Mouse (Mus musculus) lung, embryonic 15.5 days (tissue): ENCODE measurements around the gene Pla2g2e. TPM values are rescaled to one million over a fixed set of nuclear protein-coding genes. Genes with fewer than 3 reads are reported as not detected.
"Not testable (repeated sequence)": the region's sequence is repeated elsewhere in the genome, so short reads cannot be mapped to it uniquely, and the experiment has no call there.

Experiments
- ATAC-seq: fragments of 200-750 bp; cut with Nextera tagmentation; 2 replicates; pipeline ENCODE4 v1.8.0; 2017; ENCODE audit warnings: moderate number of reproducible peaks, borderline replicate concordance; ENCODE audit not compliant: low FRiP score, low TSS enrichment; ENCODE audit errors: extremely low read depth
- H3K27ac ChIP-seq: fragments of 300-500 bp; sonication (generic); 2 replicates; pipeline ENCODE4 v1.5.1; 2015; ENCODE audit warnings: moderate library complexity, mild to moderate bottlenecking, inconsistent platforms
- H3K27me3 ChIP-seq: fragments of 300-500 bp; sonication (generic); 2 replicates; pipeline ENCODE4 v1.6.1; 2015; ENCODE audit warnings: inconsistent platforms
- H3K36me3 ChIP-seq: fragments of 300-500 bp; sonication (generic); 2 replicates; pipeline ENCODE4 v1.6.1; 2015; ENCODE audit warnings: inconsistent platforms
- H3K4me1 ChIP-seq: fragments of 300-500 bp; sonication (generic); 2 replicates; pipeline ENCODE4 v1.6.1; 2015; ENCODE audit warnings: inconsistent platforms
- H3K4me2 ChIP-seq: fragments of 300-500 bp; sonication (generic); 2 replicates; pipeline ENCODE4 v1.6.1; 2015; ENCODE audit warnings: inconsistent platforms, mild to moderate bottlenecking, moderate library complexity
- H3K4me3 ChIP-seq: fragments of 300-500 bp; sonication (generic); 2 replicates; pipeline ENCODE4 v1.5.1; 2015; ENCODE audit warnings: mild to moderate bottlenecking, inconsistent platforms
- H3K9ac ChIP-seq: fragments of 300-500 bp; sonication (generic); 2 replicates; pipeline ENCODE4 v1.6.1; 2015; ENCODE audit warnings: inconsistent platforms
- H3K9me3 ChIP-seq: fragments of 300-500 bp; sonication (generic); 2 replicates; pipeline ENCODE4 v1.6.1; 2016; ENCODE audit warnings: inconsistent platforms
- WGBS: fragments of 180-500 bp; shearing (Covaris S2); methylation state at CpG from one replicate; pipeline ENCODE4 v1.1.7; 2015; 5-methylcytosine and 5-hydroxymethylcytosine counted together
- polyA plus RNA-seq: library from polyadenylated mRNA; unstranded; fragments of >200 nt; fragmentation: Nextera tagmentation; extraction: Ambion mirVana; gene quantifications from 2 replicates; pipeline ENCODE4 v1.2.1, GENCODE M21; 2015

The Pla2g2e gene
- polyA plus RNA-seq, 1 experiment from 2014 or later, result not detected

DNA sequence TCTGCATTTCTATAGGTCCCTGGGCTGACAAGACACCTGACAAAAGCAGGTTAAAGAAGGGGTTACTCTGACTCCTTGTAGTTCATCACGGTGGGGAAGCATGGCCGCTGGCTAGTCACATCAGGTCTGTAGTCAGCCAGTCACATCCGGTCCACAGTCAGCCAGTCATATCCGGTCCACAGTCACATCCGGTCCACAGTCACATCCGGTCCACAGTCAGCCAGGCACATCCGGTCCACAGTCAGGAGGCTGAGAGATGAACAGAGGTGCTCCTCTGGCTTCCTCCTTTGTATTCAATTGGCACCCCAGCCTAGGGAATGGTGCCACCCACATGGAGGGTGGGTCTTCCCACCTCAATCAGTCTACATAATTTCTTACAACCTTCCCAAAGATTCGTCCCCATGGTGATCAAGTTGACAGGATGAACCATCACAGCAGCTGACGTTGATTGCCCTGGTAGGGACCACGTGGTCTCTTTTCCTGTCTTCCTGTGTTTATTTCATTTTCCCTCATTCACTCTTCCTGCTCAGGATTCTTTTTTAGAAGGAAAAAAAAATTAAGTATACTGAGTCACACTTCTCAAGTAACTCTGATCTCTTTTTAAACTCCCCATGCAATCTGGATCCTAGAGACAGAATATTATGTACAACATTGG is 14.3 kb upstream of the Pla2g2e start, which contains the start of gene Pla2g5:
Pla2g5 (minus strand) TSS at position 139 of the 655 bp plus-strand sequence.
- no peak within 1 kb of the TSS for H3K27ac ChIP-seq
- WGBS, result 62% methylated on average over 10 of the region's 10 CpGs
- no peaks in the 10 kb centered on the region for H3K4me1 ChIP-seq
- no peak within 1 kb of the TSS for H3K4me3 ChIP-seq
- H3K9me3 ChIP-seq, result no peaks in the 10 kb centered on the region
- no peaks in the 10 kb centered on the region for H3K36me3 ChIP-seq
- H3K27me3 ChIP-seq, result 0 out of 2 replicates have a peak, but pooled peaks cover 4% of the 10 kb centered on the region
- no peak within 1 kb of the TSS for H3K9ac ChIP-seq
- no peak for ATAC-seq
- no peak within 1 kb of the TSS for H3K4me2 ChIP-seq

DNA sequence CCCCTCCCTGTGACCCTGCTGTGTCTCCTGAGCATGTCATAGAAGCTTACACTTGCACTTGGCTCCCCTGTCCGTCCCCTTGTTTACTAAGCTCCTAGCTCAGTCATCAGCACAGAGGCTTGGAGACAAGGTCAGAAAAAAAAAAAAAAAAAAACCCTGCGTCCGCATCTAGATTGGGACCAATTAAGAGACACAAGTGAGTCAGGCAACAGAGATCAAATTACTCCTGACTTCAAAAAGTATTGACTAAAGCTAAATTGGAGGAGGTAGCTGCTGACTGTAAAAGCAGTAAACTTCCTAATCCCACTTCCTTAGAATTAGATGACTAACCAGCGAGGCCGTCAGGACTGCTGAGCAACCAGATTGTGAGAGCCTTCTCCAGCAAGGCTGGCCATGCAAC is 12.7 kb upstream of the Pla2g2e start:
- no peak overlapping the region for H3K4me2 ChIP-seq
- no peak overlapping the region for H3K4me3 ChIP-seq
- ATAC-seq, result no peak
- 0 out of 2 replicates have a peak, but pooled peaks cover 4% of the 10 kb centered on the region for H3K27me3 ChIP-seq
- H3K9ac ChIP-seq, result no peak overlapping the region
- no peak overlapping the region for H3K27ac ChIP-seq
- no peaks in the 10 kb centered on the region for H3K36me3 ChIP-seq
- H3K9me3 ChIP-seq, result no peaks in the 10 kb centered on the region
- no peaks in the 10 kb centered on the region for H3K4me1 ChIP-seq
- 44% methylated on average over 5 of the region's 5 CpGs for WGBS

DNA sequence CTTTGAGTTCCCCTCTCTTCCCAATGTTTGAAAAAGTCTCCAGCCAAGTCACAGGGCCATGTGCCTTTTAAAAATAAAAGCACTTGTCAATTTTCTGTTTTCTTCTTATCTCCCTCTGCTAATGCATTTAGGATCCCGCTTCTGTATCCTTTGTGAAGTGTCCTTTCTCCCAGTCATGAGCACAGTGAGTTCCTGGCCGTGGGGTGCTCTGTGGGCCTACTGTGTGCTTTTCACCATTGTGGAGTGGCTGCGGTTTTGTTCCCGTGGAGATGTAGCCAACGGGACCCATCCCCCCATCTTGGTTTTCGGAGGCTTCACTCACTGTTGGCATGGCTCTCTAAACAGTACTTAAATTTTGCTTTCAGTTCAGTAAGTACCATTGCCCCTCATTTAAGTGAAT is 11.8 kb upstream of the Pla2g2e start:
- Histone ChIP-seq H3K9me3 (no peaks in the 10 kb centered on the region), H3K27ac (no peak overlapping the region), H3K9ac (no peak overlapping the region), H3K36me3 (no peaks in the 10 kb centered on the region), H3K4me1 (no peaks in the 10 kb centered on the region), H3K4me3 (no peak overlapping the region), H3K27me3 (0 out of 2 replicates have a peak, but pooled peaks cover 4% of the 10 kb centered on the region), H3K4me2 (no peak overlapping the region)
- 54% methylated on average over 6 of the region's 6 CpGs for WGBS
- ATAC-seq, result no peak

DNA sequence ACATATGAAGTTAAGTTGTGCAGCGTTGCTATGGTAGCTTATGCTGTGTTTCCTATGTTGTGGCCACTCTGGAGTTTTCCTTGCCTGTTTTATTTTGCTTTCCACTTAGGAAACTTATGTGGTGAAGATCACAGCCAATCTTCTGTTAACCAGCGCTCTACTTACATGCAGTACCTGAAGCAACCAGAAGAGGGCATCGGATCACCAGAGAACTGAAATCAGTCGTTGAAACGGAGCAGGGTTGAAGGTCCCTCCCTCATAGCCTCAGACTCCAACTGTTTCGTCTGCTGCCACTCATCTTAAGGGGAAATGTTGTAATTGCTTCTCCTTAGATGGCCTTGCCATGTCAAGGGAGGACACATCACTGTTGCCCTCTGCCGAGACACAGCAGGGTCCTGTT is 11.3 kb upstream of the Pla2g2e start:
- Histone ChIP-seq H3K27ac (no peak overlapping the region), H3K4me3 (no peak overlapping the region), H3K4me1 (no peaks in the 10 kb centered on the region), H3K27me3 (0 out of 2 replicates have a peak, but pooled peaks cover 4% of the 10 kb centered on the region), H3K36me3 (no peaks in the 10 kb centered on the region), H3K9ac (no peak overlapping the region), H3K9me3 (no peaks in the 10 kb centered on the region), H3K4me2 (no peak overlapping the region)
- ATAC-seq, result no peak
- WGBS, result 10% methylated on average over 7 of the region's 7 CpGs

DNA sequence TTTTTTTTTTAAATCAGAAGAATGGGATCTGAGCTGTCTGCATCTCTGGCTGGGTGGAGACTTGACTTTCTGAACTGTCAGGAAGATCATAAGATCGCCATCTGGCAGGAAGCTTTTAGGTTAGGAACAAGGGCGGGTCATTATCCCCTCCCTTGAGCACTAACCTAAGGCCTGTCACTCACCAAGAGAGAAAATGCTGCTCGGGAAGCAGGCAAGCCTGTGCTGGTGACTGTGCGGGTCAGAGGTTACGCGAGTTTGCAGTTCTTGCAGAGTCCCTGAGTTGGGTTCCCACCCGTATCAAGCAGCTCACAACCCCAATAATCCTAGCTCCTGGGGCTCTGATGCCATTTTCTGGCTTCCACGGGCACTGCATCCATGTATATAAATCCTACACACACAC is 9.1 kb upstream of the Pla2g2e start:
- Histone ChIP-seq H3K36me3 (no peaks in the 10 kb centered on the region), H3K27ac (no peak overlapping the region), H3K27me3 (0 out of 2 replicates have a peak, but pooled peaks cover 4% of the 10 kb centered on the region), H3K4me1 (no peaks in the 10 kb centered on the region), H3K4me2 (no peak overlapping the region), H3K9me3 (no peaks in the 10 kb centered on the region), H3K4me3 (no peak overlapping the region), H3K9ac (no peak overlapping the region)
- no peak for ATAC-seq
- WGBS, result 52% methylated on average over 8 of the region's 8 CpGs

DNA sequence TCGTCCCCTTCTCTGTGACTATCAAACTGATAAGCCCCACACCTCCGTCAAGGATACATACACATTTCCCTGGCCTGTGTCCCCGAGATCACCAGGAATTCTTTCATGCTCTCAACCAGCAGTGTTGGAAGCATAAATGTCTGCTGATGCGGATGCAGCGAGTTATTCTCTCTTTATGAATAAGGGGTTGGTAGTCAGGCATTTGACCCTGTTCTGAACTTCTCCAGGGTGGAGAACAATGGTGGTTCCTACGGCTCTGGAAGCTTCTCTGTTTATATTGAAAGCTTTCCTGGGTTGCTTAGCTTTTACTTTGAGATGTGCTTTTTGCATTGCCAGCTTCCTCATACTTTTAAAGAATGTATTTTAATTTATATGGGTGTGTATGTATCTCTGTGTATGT is 3.9 kb upstream of the Pla2g2e start, which contains the start of gene Gm13030:
Gm13030 (minus strand) TSS at position 101 of the 400 bp plus-strand sequence.
- no peaks in the 10 kb centered on the region for H3K27me3 ChIP-seq
- H3K9me3 ChIP-seq, result no peaks in the 10 kb centered on the region
- ATAC-seq, result no peak
- 63% methylated on average over 6 of the region's 6 CpGs for WGBS
- H3K4me1 ChIP-seq, result 0 out of 2 replicates have a peak, but pooled peaks cover 4% of the 10 kb centered on the region
- H3K9ac ChIP-seq, result no peak within 1 kb of the TSS
- H3K4me3 ChIP-seq, result no peak within 1 kb of the TSS
- H3K36me3 ChIP-seq, result no peaks in the 10 kb centered on the region
- no peak within 1 kb of the TSS for H3K4me2 ChIP-seq
- no peak within 1 kb of the TSS for H3K27ac ChIP-seq

DNA sequence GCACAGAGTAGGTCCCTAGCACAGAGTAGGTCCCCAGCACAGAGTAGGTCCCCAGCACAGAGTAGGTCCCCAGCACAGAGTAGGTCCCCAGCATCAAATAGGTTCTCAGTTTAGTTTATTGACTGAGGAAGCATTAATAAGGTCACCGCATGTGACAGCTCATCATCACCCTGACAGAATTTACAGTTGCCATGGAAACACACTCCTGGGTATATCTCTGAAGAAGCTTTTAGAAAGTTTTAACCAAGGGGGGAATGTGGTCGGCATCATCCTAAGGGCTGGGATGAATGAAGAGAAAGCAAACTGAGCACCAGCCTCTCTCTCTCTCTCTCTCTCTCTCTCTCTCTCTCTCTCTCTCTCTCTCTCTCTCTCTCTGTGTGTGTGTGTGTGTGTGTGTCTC is 2.5 kb upstream of the Pla2g2e start:
- H3K9me3 ChIP-seq, H3K4me1 ChIP-seq, H3K9ac ChIP-seq, ATAC-seq, H3K27me3 ChIP-seq, H3K4me3 ChIP-seq, H3K4me2 ChIP-seq, H3K27ac ChIP-seq, H3K36me3 ChIP-seq: not testable (repeated sequence)
- whole genome bisulfite sequencing, result 73% methylated on average over 2 of the region's 2 CpGs

DNA sequence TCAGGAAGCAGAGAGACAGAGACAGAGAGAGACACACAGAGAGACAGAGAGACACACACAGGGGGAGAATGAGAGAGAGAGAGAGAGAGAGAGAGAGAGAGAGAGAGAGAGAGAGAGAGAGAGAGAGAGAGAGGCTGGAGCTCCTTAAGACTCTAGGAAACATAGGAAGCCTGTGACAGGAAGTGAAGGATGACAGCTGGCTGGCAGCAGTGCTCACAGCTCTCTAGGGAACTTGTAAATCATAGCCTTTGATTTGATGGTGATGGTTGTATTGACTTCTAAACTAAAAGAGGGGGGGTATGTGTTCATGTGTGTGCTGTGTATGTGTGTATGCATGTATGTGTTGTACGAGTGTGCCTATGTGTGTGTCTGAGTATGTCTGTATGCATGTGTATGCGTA is 1.8 kb upstream of the Pla2g2e start:
- no peaks in the 10 kb centered on the region for H3K27me3 ChIP-seq
- H3K4me3 ChIP-seq, result no peak overlapping the region
- H3K27ac ChIP-seq, result no peak overlapping the region
- H3K9me3 ChIP-seq, result no peaks in the 10 kb centered on the region
- no peak for ATAC-seq
- no peaks in the 10 kb centered on the region for H3K36me3 ChIP-seq
- no peak overlapping the region for H3K4me2 ChIP-seq
- H3K4me1 ChIP-seq, result 0 out of 2 replicates have a peak, but pooled peaks cover 4% of the 10 kb centered on the region
- 90% methylated on average over 2 of the region's 2 CpGs for WGBS
- H3K9ac ChIP-seq, result no peak overlapping the region

DNA sequence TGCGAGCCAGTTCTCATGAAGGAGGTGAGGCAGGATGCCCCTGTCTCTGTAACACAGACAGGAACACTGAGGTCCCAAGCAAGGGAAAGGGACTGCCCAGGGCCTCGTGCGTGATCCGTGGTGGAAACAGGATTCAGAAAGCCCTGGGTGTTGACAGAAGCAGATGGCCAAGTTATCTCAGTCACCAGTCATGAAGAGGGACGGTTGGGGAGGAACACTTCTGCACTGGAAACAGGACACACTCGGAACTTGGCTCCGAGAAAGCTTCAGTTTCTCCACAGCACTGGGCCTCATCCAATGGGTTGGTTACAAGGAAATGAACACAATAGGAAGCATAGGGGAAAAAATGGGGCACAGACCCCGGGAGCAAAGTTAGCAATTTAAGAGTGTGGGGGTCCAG is 1.0 kb downstream of the Pla2g2e start:
- 30% methylated on average over 8 of the region's 8 CpGs for WGBS
- Histone ChIP-seq H3K27ac (no peak overlapping the region), H3K4me3 (no peak overlapping the region), H3K4me2 (no peak overlapping the region), H3K4me1 (0 out of 2 replicates have a peak, but pooled peaks cover 4% of the 10 kb centered on the region), H3K9ac (no peak overlapping the region), H3K9me3 (no peaks in the 10 kb centered on the region), H3K27me3 (peaks cover 5% of the 10 kb centered on the region; the same call in 1 of the 2 replicates), H3K36me3 (no peaks in the 10 kb centered on the region)
- ATAC-seq, result no peak

DNA sequence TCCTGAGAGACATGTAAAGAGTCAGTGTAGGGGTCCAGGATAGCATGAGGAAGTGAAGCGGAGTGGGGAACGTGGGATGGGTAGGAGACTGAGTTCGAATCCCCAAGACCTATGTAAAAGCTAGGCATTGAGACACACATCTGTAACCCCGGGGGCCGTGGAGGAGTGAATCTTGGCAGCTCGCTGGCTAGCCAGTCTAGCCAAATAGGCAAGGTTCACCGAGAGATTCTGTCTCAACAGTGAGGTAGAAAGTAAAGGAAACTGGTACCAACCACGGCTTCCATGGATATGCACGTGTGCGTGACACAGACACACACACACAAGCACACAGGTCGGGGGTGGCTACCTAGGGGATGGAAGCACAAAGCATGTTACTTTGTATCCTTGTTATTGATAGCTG is 2.1 kb downstream of the Pla2g2e start:
- ATAC-seq, result no peak
- Histone ChIP-seq H3K9me3 (no peaks in the 10 kb centered on the region), H3K4me1 (0 out of 2 replicates have a peak, but pooled peaks cover 4% of the 10 kb centered on the region), H3K9ac (no peak overlapping the region), H3K4me3 (no peak overlapping the region), H3K36me3 (no peaks in the 10 kb centered on the region), H3K27ac (no peak overlapping the region), H3K27me3 (peaks cover 5% of the 10 kb centered on the region; the same call in 1 of the 2 replicates), H3K4me2 (no peak overlapping the region)
- WGBS, result 81% methylated on average over 11 of the region's 11 CpGs

DNA sequence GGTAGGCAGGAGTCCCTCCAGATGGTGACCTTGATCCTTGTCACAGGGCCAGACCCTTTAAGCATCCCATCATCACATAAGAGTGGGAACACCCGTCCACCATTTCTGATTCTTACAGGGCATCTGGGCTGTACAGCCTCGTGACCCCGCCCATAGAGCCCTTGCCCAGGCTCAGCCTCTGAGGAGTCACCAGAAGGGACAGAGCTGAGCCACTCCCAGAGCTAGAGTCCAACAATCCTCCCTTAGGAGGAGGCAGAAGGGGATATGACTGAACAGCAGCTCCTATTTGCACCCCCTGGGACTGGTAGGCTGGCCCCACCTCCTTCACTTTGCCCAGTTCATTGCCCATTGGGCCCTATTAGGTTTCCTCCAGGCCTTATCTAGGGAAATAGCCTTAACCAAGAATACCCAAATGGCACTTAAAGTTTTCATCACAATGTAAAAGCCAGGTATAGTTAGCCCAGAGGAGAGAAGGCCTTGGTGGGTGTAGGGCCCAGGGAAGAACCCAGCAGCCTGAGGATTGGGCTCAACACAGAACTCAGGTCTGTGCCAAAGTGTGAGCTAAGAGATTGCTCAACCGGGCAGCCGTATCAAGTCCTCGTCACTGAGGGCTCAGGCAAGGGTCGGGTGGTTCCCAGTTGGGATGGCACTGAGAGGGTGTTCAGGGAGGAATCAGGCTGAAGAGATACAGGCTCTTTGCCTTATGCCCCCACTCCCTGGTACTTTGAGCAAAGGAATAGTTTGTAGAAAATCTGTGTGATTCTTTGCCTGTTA is 3.3 kb downstream of the Pla2g2e start:
- Histone ChIP-seq H3K4me2 (no peak overlapping the region), H3K4me1 (0 out of 2 replicates have a peak, but pooled peaks cover 4% of the 10 kb centered on the region), H3K9me3 (no peaks in the 10 kb centered on the region), H3K27me3 (peaks cover 5% of the 10 kb centered on the region; the same call in 1 of the 2 replicates), H3K9ac (no peak overlapping the region), H3K27ac (no peak overlapping the region), H3K36me3 (no peaks in the 10 kb centered on the region), H3K4me3 (no peak overlapping the region)
- 79% methylated on average over 7 of the region's 7 CpGs for WGBS
- ATAC-seq, result no peak

DNA sequence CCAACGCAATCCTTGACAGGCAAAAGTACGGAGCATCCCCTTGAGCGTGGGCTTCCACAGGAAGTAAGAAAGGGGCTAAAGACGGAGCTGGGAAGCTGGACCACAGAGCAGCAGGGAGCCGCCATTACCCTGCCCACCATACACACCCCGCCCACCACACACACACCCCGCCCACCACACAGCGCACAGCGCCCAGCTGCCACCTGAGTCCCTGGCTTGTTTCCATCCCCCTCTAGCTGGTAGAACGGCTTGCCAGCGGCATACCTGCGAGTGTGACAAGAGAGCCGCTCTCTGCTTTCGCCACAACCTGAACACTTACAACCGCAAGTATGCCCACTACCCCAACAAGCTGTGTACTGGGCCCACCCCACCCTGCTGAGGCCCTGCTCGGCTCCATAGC is 4.4 kb downstream of the Pla2g2e start:
- 0 out of 2 replicates have a peak, but pooled peaks have one; percentile 56 for ATAC-seq
- no peak overlapping the region for H3K4me3 ChIP-seq

More for the DNA sequence above, 4.4 kb downstream of the Pla2g2e start:
- H3K9me3 ChIP-seq, result no peaks in the 10 kb centered on the region
- peaks cover 5% of the 10 kb centered on the region; the same call in 1 of the 2 replicates for H3K27me3 ChIP-seq
- H3K4me2 ChIP-seq, result peak overlapping the region; percentile 42
- 0 out of 2 replicates have a peak, but pooled peaks cover 4% of the 10 kb centered on the region for H3K4me1 ChIP-seq
- 11% methylated on average over 16 of the region's 16 CpGs for WGBS
- no peak overlapping the region for H3K27ac ChIP-seq
- peak overlapping the region; percentile 24; the same call in 1 of the 2 replicates for H3K9ac ChIP-seq
- no peaks in the 10 kb centered on the region for H3K36me3 ChIP-seq
